Comparison of ENCODE assay signal across 8 mouse cellular contexts in genomic region chr3:108857714-108858113, GRCm38 (mm10). TPM values are rescaled to one million over a fixed set of nuclear protein-coding genes. Genes with fewer than 3 reads are reported as not detected.
DNase-seq lines count a peak whose midpoint lies in the region; ATAC-seq lines count a peak whose summit lies in the region.

No protein-coding gene starts in this region.

- H3K9me3 ChIP-seq in heart, embryonic 13.5 days = no peaks in the 10 kb centered on the region
- H3K9me3 ChIP-seq in heart, embryonic 12.5 days (replicated peaks) = no peaks in the 10 kb centered on the region
- no peaks in the 10 kb centered on the region for H3K9me3 ChIP-seq in neural tube, embryonic 11.5 days (ENCODE audit: control insufficient read depth, low read length)
- H3K9me3 ChIP-seq in limb, embryonic 15.5 days = no peaks in the 10 kb centered on the region

- no peak overlapping the region for H3K9ac ChIP-seq in heart, embryonic 13.5 days
- no peak overlapping the region for H3K9ac ChIP-seq in heart, embryonic 12.5 days
- no peak overlapping the region for H3K9ac ChIP-seq in neural tube, embryonic 11.5 days (ENCODE audit: low read length)
- no peak overlapping the region for H3K9ac ChIP-seq in limb, embryonic 15.5 days

- H3K4me3 ChIP-seq in heart, embryonic 13.5 days = no peak overlapping the region
- H3K4me3 ChIP-seq in heart, embryonic 12.5 days = no peak overlapping the region
- H3K4me3 ChIP-seq in neural tube, embryonic 11.5 days (ENCODE audit: low read depth, low read length) = no peak overlapping the region
- H3K4me3 ChIP-seq in limb, embryonic 15.5 days = no peak overlapping the region

- no peak for ATAC-seq in heart, embryonic 13.5 days (ENCODE audit: extremely low read depth, insufficient number of reproducible peaks, low FRiP score, low TSS enrichment)
- no peak for ATAC-seq in heart, embryonic 12.5 days (ENCODE audit: insufficient number of reproducible peaks, low FRiP score)
- 0 out of 2 replicates have a peak, but pooled peaks have one; percentile 14 for ATAC-seq in neural tube, embryonic 11.5 days (ENCODE audit: insufficient read depth, low FRiP score, low TSS enrichment)
- ATAC-seq in limb, embryonic 15.5 days (ENCODE audit: insufficient number of reproducible peaks, low FRiP score, low TSS enrichment, low read depth) = no peak

- H3K4me1 ChIP-seq in heart, embryonic 13.5 days = peaks cover 32% of the 10 kb centered on the region
- peaks cover 26% of the 10 kb centered on the region for H3K4me1 ChIP-seq in heart, embryonic 12.5 days (replicated peaks)
- peaks cover 3% of the 10 kb centered on the region for H3K4me1 ChIP-seq in neural tube, embryonic 11.5 days (ENCODE audit: control insufficient read depth, insufficient read depth, low read length)
- H3K4me1 ChIP-seq in limb, embryonic 15.5 days = peaks cover 49% of the 10 kb centered on the region

- H3K27ac ChIP-seq in heart, embryonic 13.5 days (replicated peaks) = peak overlapping the region; percentile 73
- no peak overlapping the region for H3K27ac ChIP-seq in heart, embryonic 12.5 days (ENCODE audit: poor library complexity, severe bottlenecking)
- H3K27ac ChIP-seq in neural tube, embryonic 11.5 days (ENCODE audit: low read depth, low read length) = no peak overlapping the region
- peak overlapping the region; percentile 83 for H3K27ac ChIP-seq in limb, embryonic 15.5 days

- H3K27me3 ChIP-seq in heart, embryonic 13.5 days (replicated peaks) = no peaks in the 10 kb centered on the region
- no peaks in the 10 kb centered on the region for H3K27me3 ChIP-seq in heart, embryonic 12.5 days (replicated peaks)
- no peaks in the 10 kb centered on the region for H3K27me3 ChIP-seq in neural tube, embryonic 11.5 days (ENCODE audit: control insufficient read depth, insufficient read depth, low read length)
- no peaks in the 10 kb centered on the region for H3K27me3 ChIP-seq in limb, embryonic 15.5 days

- 71% methylated on average over 1 of the region's 1 CpGs for WGBS in heart, embryonic 13.5 days
- 48% methylated on average over 1 of the region's 1 CpGs for WGBS in heart, embryonic 12.5 days
- WGBS in neural tube, embryonic 11.5 days = 69% methylated on average over 1 of the region's 1 CpGs
- WGBS in limb, embryonic 15.5 days = 56% methylated on average over 1 of the region's 1 CpGs

- no peaks in the 10 kb centered on the region for H3K36me3 ChIP-seq in heart, embryonic 13.5 days
- H3K36me3 ChIP-seq in heart, embryonic 12.5 days = no peaks in the 10 kb centered on the region
- H3K36me3 ChIP-seq in neural tube, embryonic 11.5 days (ENCODE audit: control insufficient read depth, insufficient read depth, low read length) = no peaks in the 10 kb centered on the region
- H3K36me3 ChIP-seq in limb, embryonic 15.5 days = no peaks in the 10 kb centered on the region

- H3K4me2 ChIP-seq in heart, embryonic 13.5 days = peak overlapping the region; percentile 49; the same call in 1 of the 2 replicates
- H3K4me2 ChIP-seq in heart, embryonic 12.5 days = no peak overlapping the region
- H3K4me2 ChIP-seq in neural tube, embryonic 11.5 days (ENCODE audit: low read depth) = no peak overlapping the region
- 0 out of 2 replicates have a peak overlapping the region, but pooled peaks have one; percentile 24 for H3K4me2 ChIP-seq in limb, embryonic 15.5 days

- DNase-seq in neural tube, embryonic 11.5 days (ENCODE audit: low spot score) = no peak
- DNase-seq in neural tube, embryonic 10.5 days (ENCODE audit: extremely low spot score, low spot score) = no peak
- no peak for DNase-seq in Muller cell, postnatal 12 days (ENCODE audit: inconsistent ontology term)
- DNase-seq in adrenal gland, adult 8-10 months = no peak
- DNase-seq in gastrocnemius, postnatal 4 days (ENCODE audit: low spot score in 2 of 2) = no peak

RNA-seq across cellular contexts. Expression of gene Stxbp3, which starts 17.4 kb away (rescaled TPM):
- 24.2 and 26.3 TPM in 2 replicates for polyA plus RNA-seq in heart, embryonic 13.5 days (2015; fragmentation: Nextera tagmentation; extraction: Ambion mirVana)
- polyA plus RNA-seq in heart, embryonic 12.5 days (2016; fragmentation: Nextera tagmentation; extraction: Ambion mirVana) = 27.3 and 27.8 TPM in 2 replicates
- polyA plus RNA-seq in neural tube, embryonic 11.5 days (2014; fragmentation: Nextera tagmentation; extraction: Ambion mirVana) = 20.8 and 25.4 TPM in 2 replicates
- 46.6 and 51.8 TPM in 2 replicates for polyA plus RNA-seq in limb, embryonic 15.5 days (2015; fragmentation: Nextera tagmentation; extraction: Ambion mirVana)
- 10 to 100 TPM; 59.8 to 75.3 (median 63.4) TPM for total RNA-seq in adrenal gland, adult 8-10 months (2022)
- 10 to 100 TPM; 40.8 to 44.2 TPM for total RNA-seq in gastrocnemius, postnatal 4 days (2021)

RNA-seq across cellular contexts. Expression of gene Fndc7, which starts 32.1 kb away (rescaled TPM):
- polyA plus RNA-seq in heart, embryonic 13.5 days (2015; fragmentation: Nextera tagmentation; extraction: Ambion mirVana) = 0.13 and 0.25 TPM in 2 replicates
- polyA plus RNA-seq in heart, embryonic 12.5 days (2016; fragmentation: Nextera tagmentation; extraction: Ambion mirVana) = 0.04 TPM in 1 of 2 replicates, not detected in the other
- polyA plus RNA-seq in neural tube, embryonic 11.5 days (2014; fragmentation: Nextera tagmentation; extraction: Ambion mirVana) = not detected in 2 replicates
- polyA plus RNA-seq in limb, embryonic 15.5 days (2015; fragmentation: Nextera tagmentation; extraction: Ambion mirVana) = 0.29 and 0.79 TPM in 2 replicates
- 1 to 10 TPM in 2 of 4 experiments, under 1 TPM in 2; 0.35 to 2.2 (median 0.90) TPM for total RNA-seq in adrenal gland, adult 8-10 months (2022)
- under 1 TPM; 0.31 to 0.42 TPM for total RNA-seq in gastrocnemius, postnatal 4 days (2021)

RNA-seq across cellular contexts. Expression of gene Prpf38b, which starts 53.8 kb away (rescaled TPM):
- polyA plus RNA-seq in heart, embryonic 13.5 days (2015; fragmentation: Nextera tagmentation; extraction: Ambion mirVana) = 49.0 and 49.1 TPM in 2 replicates
- polyA plus RNA-seq in heart, embryonic 12.5 days (2016; fragmentation: Nextera tagmentation; extraction: Ambion mirVana) = 64.7 and 72.6 TPM in 2 replicates
- polyA plus RNA-seq in neural tube, embryonic 11.5 days (2014; fragmentation: Nextera tagmentation; extraction: Ambion mirVana) = 59.0 and 59.8 TPM in 2 replicates
- 74.7 and 90.3 TPM in 2 replicates for polyA plus RNA-seq in limb, embryonic 15.5 days (2015; fragmentation: Nextera tagmentation; extraction: Ambion mirVana)
- 10 to 100 TPM; 43.0 to 81.4 (median 55.3) TPM for total RNA-seq in adrenal gland, adult 8-10 months (2022)
- total RNA-seq in gastrocnemius, postnatal 4 days (2021) = 10 to 100 TPM; 40.8 to 45.6 TPM

Comparison
In these comparisons a context has a peak if more than half of its experiments do, and no peak if none do; other contexts are left out.
1. H3K27ac ChIP-seq: peak in heart, embryonic 13.5 days (single experiment) and limb, embryonic 15.5 days (single experiment); none in heart, embryonic 12.5 days (single experiment) and neural tube, embryonic 11.5 days (single experiment).
2. H3K4me2 ChIP-seq: peak in heart, embryonic 13.5 days (single experiment) and limb, embryonic 15.5 days (single experiment); none in heart, embryonic 12.5 days (single experiment) and neural tube, embryonic 11.5 days (single experiment).